Mouse (Mus musculus) limb, embryonic 13.5 days (tissue): ENCODE data around the gene C1qb. TPM values are rescaled to one million over a fixed set of nuclear protein-coding genes. Genes with fewer than 3 reads are reported as not detected.
A peak's percentile ranks its signal among the peaks of the same experiment; 100 is the strongest.

Experiments used
- ATAC-seq: fragments of 200-750 bp; cut with Nextera tagmentation; 2 replicates; pipeline ENCODE4 v1.8.0; 2017; ENCODE audit warnings: low read depth, moderate number of reproducible peaks, moderate TSS enrichment; ENCODE audit not compliant: low FRiP score
- H3K27ac ChIP-seq: fragments of 300-500 bp; sonication (generic); 2 replicates; pipeline ENCODE4 v1.5.1; 2015; ENCODE audit warnings: inconsistent platforms, mild to moderate bottlenecking, moderate library complexity
- H3K27me3 ChIP-seq: fragments of 300-500 bp; sonication (generic); 2 replicates; pipeline ENCODE4 v1.6.1; 2015; ENCODE audit warnings: mild to moderate bottlenecking, inconsistent platforms
- H3K36me3 ChIP-seq: fragments of 300-500 bp; sonication (generic); 2 replicates; pipeline ENCODE4 v1.6.1; 2015; ENCODE audit warnings: inconsistent platforms, mild to moderate bottlenecking, moderate library complexity
- H3K4me1 ChIP-seq: fragments of 300-500 bp; sonication (generic); 2 replicates; pipeline ENCODE4 v1.6.1; 2015; ENCODE audit warnings: inconsistent platforms
- H3K4me2 ChIP-seq: fragments of 300-500 bp; sonication (generic); replicated peaks from 2 replicates; pipeline ENCODE4 v1.6.1; 2015; ENCODE audit warnings: inconsistent platforms, mild to moderate bottlenecking, moderate library complexity
- H3K4me3 ChIP-seq: fragments of 300-500 bp; sonication (generic); 2 replicates; pipeline ENCODE4 v1.5.1; 2015; ENCODE audit warnings: moderate library complexity, mild to moderate bottlenecking, inconsistent platforms
- H3K9ac ChIP-seq: fragments of 300-500 bp; sonication (generic); 2 replicates; pipeline ENCODE4 v1.6.1; 2015; ENCODE audit warnings: mild to moderate bottlenecking, inconsistent platforms
- H3K9me3 ChIP-seq: fragments of 300-500 bp; sonication (generic); 2 replicates; pipeline ENCODE4 v1.6.1; 2016; ENCODE audit warnings: inconsistent platforms
- WGBS: fragments of 180-500 bp; shearing (Covaris S2); methylation state at CpG from one replicate; pipeline ENCODE4 v1.1.7; 2015; 5-methylcytosine and 5-hydroxymethylcytosine counted together
- polyA plus RNA-seq: library from polyadenylated mRNA; unstranded; fragments of >200 nt; fragmentation: Nextera tagmentation; extraction: Ambion mirVana; gene quantifications from 2 replicates; pipeline ENCODE4 v1.2.1, GENCODE M21; 2015

The C1qb gene
- polyA plus RNA-seq, 1 experiment from 2014 or later: 41.0 TPM

- H3K9ac ChIP-seq: no peak overlapping the region
- no peak overlapping the region for H3K27ac ChIP-seq
- no peaks in the 10 kb centered on the region for H3K36me3 ChIP-seq
- no peak overlapping the region for H3K4me3 ChIP-seq
- ATAC-seq: no peak
- H3K4me1 ChIP-seq: peaks cover 25% of the 10 kb centered on the region
- no peaks in the 10 kb centered on the region for H3K9me3 ChIP-seq
- H3K4me2 ChIP-seq: no peak overlapping the region
- peaks cover 17% of the 10 kb centered on the region for H3K27me3 ChIP-seq
- WGBS: 50% methylated on average over 9 of the region's 9 CpGs
Observed at GRCm38 (mm10) chr4:136863517-136863916, 22.5 kb downstream of the C1qb start.

GRCm38 (mm10) chr4:136862411-136862810 is 23.6 kb downstream of the C1qb start:
- 73% methylated on average over 2 of the region's 2 CpGs for WGBS
- no peak overlapping the region for H3K9ac ChIP-seq
- H3K27me3 ChIP-seq: peaks cover 17% of the 10 kb centered on the region
- H3K27ac ChIP-seq: no peak overlapping the region
- H3K4me1 ChIP-seq: peaks cover 20% of the 10 kb centered on the region
- H3K36me3 ChIP-seq: no peaks in the 10 kb centered on the region
- no peak for ATAC-seq
- H3K4me3 ChIP-seq: no peak overlapping the region
- no peaks in the 10 kb centered on the region for H3K9me3 ChIP-seq
- no peak overlapping the region for H3K4me2 ChIP-seq

GRCm38 (mm10) chr4:136861806-136862205 is 24.2 kb downstream of the C1qb start:
- peaks cover 20% of the 10 kb centered on the region for H3K4me1 ChIP-seq
- 0 out of 2 replicates have a peak overlapping the region, but pooled peaks have one; percentile 5 for H3K9ac ChIP-seq
- WGBS: 7% methylated on average over 17 of the region's 17 CpGs
- no peak overlapping the region; the same call in 1 of the 2 replicates for H3K4me2 ChIP-seq
- H3K27ac ChIP-seq: no peak overlapping the region
- no peak overlapping the region for H3K4me3 ChIP-seq
- peaks cover 17% of the 10 kb centered on the region for H3K27me3 ChIP-seq
- no peak for ATAC-seq
- no peaks in the 10 kb centered on the region for H3K9me3 ChIP-seq
- no peaks in the 10 kb centered on the region for H3K36me3 ChIP-seq

DNA sequence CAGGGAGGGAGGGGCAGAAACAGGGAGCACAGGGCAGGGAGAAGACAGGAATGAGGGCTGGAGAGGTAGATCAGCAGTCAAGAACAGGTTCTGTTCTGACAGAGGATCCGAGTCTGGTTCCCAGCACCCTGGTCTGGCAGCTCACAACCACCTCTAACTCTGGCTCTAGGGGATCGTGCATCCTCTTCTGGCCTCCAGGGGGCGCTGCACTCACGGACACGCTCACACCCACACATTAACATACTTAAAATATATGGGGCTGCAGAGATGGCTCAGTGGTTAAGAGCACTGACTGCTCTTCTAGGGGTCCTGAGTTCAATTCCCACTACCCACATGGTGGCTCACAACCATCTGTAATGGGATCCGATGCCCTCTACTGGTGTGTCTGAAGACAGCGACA is 26.0 kb downstream of the C1qb start:
- Histone ChIP-seq H3K4me1 (peaks cover 17% of the 10 kb centered on the region), H3K27me3 (peaks cover 17% of the 10 kb centered on the region), H3K27ac (no peak overlapping the region), H3K9me3 (no peaks in the 10 kb centered on the region), H3K9ac (no peak overlapping the region), H3K4me3 (no peak overlapping the region), H3K4me2 (no peak overlapping the region), H3K36me3 (no peaks in the 10 kb centered on the region)
- 87% methylated on average over 7 of the region's 7 CpGs for WGBS
- no peak for ATAC-seq

DNA sequence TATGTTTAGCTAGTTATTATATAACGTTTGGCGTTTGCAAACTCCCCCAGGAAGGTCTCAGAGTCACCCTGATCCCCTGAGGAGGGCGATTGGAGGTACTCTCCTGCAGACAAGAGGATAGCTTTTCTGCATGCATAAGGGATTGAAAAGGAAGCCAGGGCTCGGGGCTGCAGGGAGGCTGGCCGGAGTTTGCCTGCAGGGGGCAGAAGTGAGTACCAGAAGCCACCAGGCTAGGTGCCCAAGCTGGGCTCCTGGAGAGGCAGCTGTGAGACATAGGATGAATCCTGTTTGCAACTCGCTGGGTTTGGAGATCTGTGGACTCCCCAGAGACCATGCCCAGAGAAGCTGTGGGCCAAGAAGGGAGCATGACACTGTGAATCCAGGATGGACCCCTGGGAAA is 30.9 kb downstream of the C1qb start:
- Histone ChIP-seq H3K27ac (no peak overlapping the region), H3K4me1 (peaks cover 6% of the 10 kb centered on the region), H3K4me3 (no peak overlapping the region), H3K9ac (no peak overlapping the region), H3K36me3 (no peaks in the 10 kb centered on the region), H3K9me3 (no peaks in the 10 kb centered on the region), H3K4me2 (no peak overlapping the region), H3K27me3 (no peaks in the 10 kb centered on the region)
- 38% methylated on average over 6 of the region's 6 CpGs for WGBS
- no peak for ATAC-seq

GRCm38 (mm10) chr4:136852989-136853388 is 33.0 kb downstream of the C1qb start:
- Histone ChIP-seq H3K4me2 (no peak overlapping the region), H3K36me3 (no peaks in the 10 kb centered on the region), H3K27ac (no peak overlapping the region), H3K27me3 (peaks cover 2% of the 10 kb centered on the region), H3K4me1 (peaks cover 6% of the 10 kb centered on the region), H3K9ac (no peak overlapping the region), H3K4me3 (no peak overlapping the region), H3K9me3 (no peaks in the 10 kb centered on the region)
- ATAC-seq: no peak
- WGBS: 53% methylated on average over 12 of the region's 12 CpGs

DNA sequence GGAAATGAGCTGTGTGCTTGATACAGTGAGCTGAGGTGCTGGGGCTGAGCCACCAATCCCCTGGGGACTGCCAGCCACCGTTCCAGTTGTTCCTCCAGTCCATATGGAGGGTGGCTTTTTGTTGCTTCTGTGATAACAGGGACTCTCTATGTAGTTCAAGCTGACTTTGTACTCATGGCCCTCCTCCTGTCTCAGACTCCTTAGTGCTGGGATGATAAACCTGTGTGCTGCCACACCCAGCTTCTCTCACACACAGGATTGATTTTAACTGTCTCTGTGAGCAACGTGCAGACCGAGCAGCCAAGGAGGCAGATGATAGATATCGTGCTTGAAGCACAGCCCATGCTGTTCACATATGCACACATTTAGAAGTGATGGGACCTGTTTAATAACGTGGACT is 33.9 kb downstream of the C1qb start:
- no peak overlapping the region for H3K27ac ChIP-seq
- 65% methylated on average over 5 of the region's 5 CpGs for WGBS
- no peaks in the 10 kb centered on the region for H3K36me3 ChIP-seq
- no peak overlapping the region for H3K9ac ChIP-seq
- H3K27me3 ChIP-seq: peaks cover 5% of the 10 kb centered on the region
- no peaks in the 10 kb centered on the region for H3K9me3 ChIP-seq
- peaks cover 6% of the 10 kb centered on the region for H3K4me1 ChIP-seq
- no peak for ATAC-seq
- H3K4me2 ChIP-seq: no peak overlapping the region
- H3K4me3 ChIP-seq: no peak overlapping the region

GRCm38 (mm10) chr4:136848565-136848964 is 37.4 kb downstream of the C1qb start:
- H3K4me1 ChIP-seq: peaks cover 6% of the 10 kb centered on the region
- H3K9ac ChIP-seq: no peak overlapping the region
- H3K36me3 ChIP-seq: no peaks in the 10 kb centered on the region
- H3K27ac ChIP-seq: no peak overlapping the region
- no peak overlapping the region for H3K4me2 ChIP-seq
- ATAC-seq: no peak
- H3K27me3 ChIP-seq: peaks cover 5% of the 10 kb centered on the region
- no peaks in the 10 kb centered on the region for H3K9me3 ChIP-seq
- 62% methylated on average over 4 of the region's 4 CpGs for WGBS
- no peak overlapping the region for H3K4me3 ChIP-seq

DNA sequence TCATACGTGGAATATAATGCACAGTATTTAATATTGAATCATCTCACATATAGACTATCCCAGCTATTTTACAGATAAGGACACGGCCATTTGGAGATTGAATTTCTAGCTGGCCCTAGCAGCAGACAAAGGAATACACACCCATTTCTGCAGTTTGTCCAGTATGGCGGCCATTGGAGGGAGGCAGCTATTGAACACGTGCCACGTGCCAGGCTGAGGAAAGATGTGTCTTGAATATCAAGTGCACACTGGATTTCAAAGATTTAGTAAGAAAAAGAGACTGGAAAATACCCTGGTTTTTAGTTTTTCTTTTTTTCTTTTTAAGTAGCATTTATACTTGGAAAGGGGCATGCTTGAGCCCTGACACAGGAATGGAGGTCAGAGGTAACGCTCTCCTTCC is 38.8 kb downstream of the C1qb start:
- H3K9ac ChIP-seq: no peak overlapping the region
- 85% methylated on average over 6 of the region's 6 CpGs for WGBS
- ATAC-seq: no peak

GRCm38 (mm10) chr4:136842802-136843201 is 43.2 kb downstream of the C1qb start:
- Histone ChIP-seq H3K9me3 (no peaks in the 10 kb centered on the region), H3K9ac (no peak overlapping the region), H3K36me3 (no peaks in the 10 kb centered on the region), H3K4me3 (no peak overlapping the region), H3K27ac (no peak overlapping the region), H3K27me3 (peaks cover 27% of the 10 kb centered on the region), H3K4me2 (no peak overlapping the region), H3K4me1 (peaks cover 3% of the 10 kb centered on the region; the same call in 1 of the 2 replicates)
- 58% methylated on average over 10 of the region's 10 CpGs for WGBS
- no peak for ATAC-seq

More for the DNA sequence above, 38.8 kb downstream of the C1qb start:
- H3K9me3 ChIP-seq: no peaks in the 10 kb centered on the region
- H3K4me3 ChIP-seq: no peak overlapping the region
- no peak overlapping the region for H3K27ac ChIP-seq
- peaks cover 9% of the 10 kb centered on the region for H3K27me3 ChIP-seq
- H3K4me2 ChIP-seq: no peak overlapping the region
- no peaks in the 10 kb centered on the region for H3K4me1 ChIP-seq
- no peaks in the 10 kb centered on the region for H3K36me3 ChIP-seq

GRCm38 (mm10) chr4:136842033-136842432 is 44.0 kb downstream of the C1qb start:
- H3K27ac ChIP-seq: no peak overlapping the region
- ATAC-seq: no peak
- 78% methylated on average over 4 of the region's 4 CpGs for WGBS
- H3K9ac ChIP-seq: no peak overlapping the region
- H3K4me2 ChIP-seq: no peak overlapping the region
- no peak overlapping the region for H3K4me3 ChIP-seq
- peaks cover 11% of the 10 kb centered on the region for H3K4me1 ChIP-seq
- no peaks in the 10 kb centered on the region for H3K36me3 ChIP-seq
- H3K9me3 ChIP-seq: no peaks in the 10 kb centered on the region
- H3K27me3 ChIP-seq: peaks cover 30% of the 10 kb centered on the region

DNA sequence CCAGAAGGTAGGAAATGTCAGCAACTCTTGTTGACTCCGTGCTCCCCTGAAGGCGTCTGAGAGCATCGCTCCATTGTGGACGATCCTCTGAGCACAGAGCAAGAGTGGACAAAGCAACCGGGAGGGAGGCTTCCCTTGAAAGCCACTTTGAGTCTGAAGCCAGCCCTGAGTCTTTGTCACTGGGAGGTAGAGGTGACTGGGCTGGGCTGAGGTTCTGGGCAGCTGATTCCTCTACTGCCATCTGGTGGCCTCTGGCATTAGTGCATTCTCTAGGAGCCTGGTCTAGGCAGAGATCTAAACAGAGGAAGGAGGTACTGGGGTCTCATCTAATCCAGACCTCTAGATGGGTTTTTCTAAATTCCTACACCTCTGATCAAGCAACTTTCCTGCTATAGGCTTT is 44.9 kb downstream of the C1qb start:
- Histone ChIP-seq H3K9ac (no peak overlapping the region), H3K4me3 (no peak overlapping the region), H3K9me3 (no peaks in the 10 kb centered on the region), H3K4me2 (no peak overlapping the region), H3K4me1 (peaks cover 16% of the 10 kb centered on the region), H3K36me3 (no peaks in the 10 kb centered on the region), H3K27ac (no peak overlapping the region), H3K27me3 (peaks cover 30% of the 10 kb centered on the region)
- WGBS: 11% methylated on average over 5 of the region's 5 CpGs
- peak; percentile 74; the same call in 1 of the 2 replicates for ATAC-seq

GRCm38 (mm10) chr4:136838462-136838861 is 47.5 kb downstream of the C1qb start:
- H3K9me3 ChIP-seq: no peaks in the 10 kb centered on the region
- peaks cover 33% of the 10 kb centered on the region for H3K4me1 ChIP-seq
- H3K4me3 ChIP-seq: no peak overlapping the region
- ATAC-seq: no peak
- no peak overlapping the region for H3K4me2 ChIP-seq
- peaks cover 30% of the 10 kb centered on the region for H3K27me3 ChIP-seq
- H3K9ac ChIP-seq: no peak overlapping the region
- H3K36me3 ChIP-seq: no peaks in the 10 kb centered on the region
- no peak overlapping the region for H3K27ac ChIP-seq
- 60% methylated on average over 9 of the region's 9 CpGs for WGBS
